Mouse (Mus musculus) testis, postnatal 14 days (tissue): Measurements from ENCODE around the gene Rasal1.

Source experiments
- DNase-seq: peaks from one replicate; pipeline ENCODE4 v3.0.0; 2021; ENCODE audit warnings: low spot score

Gene Rasal1

DNA sequence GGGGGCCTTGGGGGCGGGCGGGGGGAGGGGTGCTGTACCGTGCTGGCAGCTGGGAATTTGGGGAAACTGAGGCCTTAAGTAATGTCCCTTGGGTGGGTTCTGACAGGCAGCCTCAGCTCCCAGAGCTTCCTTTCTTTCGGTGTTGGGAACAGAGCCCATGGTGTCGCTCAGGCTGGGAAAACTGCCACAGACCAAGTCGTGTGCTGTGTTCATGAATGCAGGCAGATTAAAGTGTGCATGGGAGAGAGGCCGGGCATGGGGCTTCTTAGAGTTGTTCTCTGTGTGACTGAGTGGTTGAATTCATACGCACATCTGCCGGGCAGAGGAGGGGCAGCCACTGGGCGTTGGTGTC is 26.8 kb upstream of the Rasal1 start:
- DNase-seq = no peak

DNA sequence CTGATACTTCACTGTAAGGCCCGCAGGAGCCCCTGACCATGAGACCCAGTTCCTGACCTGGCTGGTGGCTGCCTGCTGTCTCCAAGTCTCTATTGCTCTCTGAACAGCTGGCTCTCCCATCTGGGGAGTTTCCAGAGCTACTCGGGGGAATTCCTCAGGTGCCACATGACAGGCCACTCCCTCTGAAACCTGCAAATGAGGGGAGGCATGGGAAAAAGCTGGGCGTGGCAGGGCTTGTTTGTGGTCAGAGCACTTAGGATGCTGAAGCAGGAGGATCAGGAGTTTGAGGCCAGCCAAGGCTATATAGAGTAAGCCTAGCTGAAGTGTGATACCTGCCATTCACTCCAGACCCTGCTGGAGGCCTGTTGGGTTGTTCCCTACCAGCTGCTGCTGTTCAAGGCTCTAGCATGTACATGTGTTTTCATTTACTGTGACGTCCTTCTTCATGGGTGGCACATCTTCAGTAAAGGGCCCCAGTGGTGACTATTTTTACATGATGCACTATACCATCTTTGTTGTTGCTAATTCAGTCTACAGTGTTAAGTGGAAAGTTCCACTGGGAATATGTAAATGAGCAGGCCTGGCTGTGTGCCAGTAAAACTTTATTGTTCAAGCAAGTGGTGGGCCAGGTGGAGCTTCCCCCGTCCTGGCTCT is 26.3 kb upstream of the Rasal1 start:
- DNase-seq = no peak

DNA sequence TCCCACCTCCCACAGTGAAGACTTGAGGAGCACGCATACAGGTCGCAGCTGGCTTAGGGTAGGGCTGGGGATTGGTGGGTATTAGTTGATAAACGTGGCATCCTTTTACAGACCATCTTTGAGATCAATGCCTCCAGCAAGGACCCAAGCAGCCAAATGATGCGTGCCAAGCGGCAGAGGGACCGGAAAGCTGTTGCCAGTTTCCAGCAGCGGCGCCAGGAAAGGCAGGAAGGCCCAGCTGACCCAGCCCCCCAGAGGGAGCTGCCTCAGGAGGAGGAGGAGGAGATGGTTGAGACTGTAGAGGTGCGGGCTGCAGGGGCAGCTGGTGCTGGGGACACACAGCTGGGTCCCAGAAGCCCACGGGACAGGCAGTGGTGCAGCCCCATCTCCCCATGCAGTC is 24.2 kb upstream of the Rasal1 start:
- no peak for DNase-seq

DNA sequence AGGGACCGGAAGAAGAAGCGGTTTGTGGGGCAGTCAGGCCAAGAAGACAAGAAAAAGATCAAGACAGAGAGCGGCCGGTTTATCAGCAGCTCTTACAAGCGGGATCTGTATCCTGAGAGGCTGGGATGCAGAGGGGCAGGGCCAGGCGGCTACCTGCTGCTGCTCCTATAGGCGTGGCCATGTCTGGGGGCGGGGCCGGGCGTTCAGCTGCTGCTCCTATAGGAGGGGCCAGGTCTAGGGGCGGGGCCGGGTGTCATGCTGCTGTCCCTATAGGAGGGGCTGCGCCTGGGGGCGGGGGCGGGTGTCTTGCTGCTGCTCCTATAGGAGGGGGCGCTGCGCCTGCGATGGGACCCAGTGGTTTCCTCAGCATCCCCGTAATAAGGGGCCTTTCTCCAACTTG is 22.2 kb upstream of the Rasal1 start:
- peak; percentile 87 for DNase-seq

DNA sequence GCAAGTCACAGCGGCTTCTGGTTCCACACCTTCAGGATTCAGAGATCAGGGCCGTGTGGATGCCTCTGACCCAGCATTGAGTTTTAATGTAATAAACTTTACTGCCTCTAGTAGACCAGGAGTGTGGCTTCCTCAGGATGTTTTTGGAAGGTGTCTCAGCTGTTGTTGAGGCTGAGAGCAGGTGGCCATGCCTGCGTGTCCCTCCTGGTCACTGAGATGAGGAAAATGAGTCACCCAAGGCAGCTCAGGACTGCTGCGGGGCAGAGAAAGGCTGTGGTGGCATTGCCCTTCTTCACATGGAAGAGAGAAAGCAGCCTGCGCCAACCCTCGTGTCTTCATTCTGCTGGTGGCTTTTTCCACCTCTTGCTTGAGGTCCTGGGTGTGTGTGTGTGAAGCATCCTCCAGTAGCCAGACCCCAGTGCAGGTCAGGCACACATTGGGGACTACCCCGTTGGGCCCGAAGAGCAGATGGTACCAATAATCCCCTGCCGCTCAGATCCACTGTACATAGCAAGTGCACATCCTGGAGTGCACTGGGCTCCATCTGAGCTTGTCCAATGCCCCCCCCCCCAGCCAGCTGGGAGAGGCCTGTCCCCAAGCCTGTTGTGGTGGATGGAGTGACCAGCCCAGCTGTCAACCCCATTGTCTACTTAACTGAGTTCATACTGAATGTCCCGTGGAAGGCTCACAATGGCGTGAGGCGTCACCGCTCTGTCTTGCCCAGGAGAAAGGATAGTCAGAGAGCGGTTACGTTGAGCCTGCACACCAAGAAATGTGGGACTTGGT is 20.9 kb upstream of the Rasal1 start:
- DNase-seq = no peak

DNA sequence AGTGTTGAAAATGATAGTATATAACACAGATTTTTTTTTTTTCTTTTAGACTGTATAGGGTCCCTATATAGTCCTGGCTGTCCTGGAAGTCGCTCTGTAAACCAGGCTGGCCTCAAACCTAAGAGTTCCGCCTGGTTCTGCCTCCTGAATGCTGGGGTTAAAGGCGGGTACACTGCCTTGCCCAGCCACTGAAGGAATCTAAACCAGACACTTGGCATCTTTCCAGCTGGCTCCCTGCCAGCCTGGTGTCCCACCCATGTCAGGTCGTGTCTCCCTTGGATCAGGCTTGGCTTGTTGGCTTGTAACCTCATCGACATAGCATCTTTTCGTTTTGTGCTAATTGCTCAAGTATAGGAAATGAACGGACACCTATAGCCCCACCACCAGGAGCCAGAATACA is 20.0 kb upstream of the Rasal1 start:
- no peak for DNase-seq

DNA sequence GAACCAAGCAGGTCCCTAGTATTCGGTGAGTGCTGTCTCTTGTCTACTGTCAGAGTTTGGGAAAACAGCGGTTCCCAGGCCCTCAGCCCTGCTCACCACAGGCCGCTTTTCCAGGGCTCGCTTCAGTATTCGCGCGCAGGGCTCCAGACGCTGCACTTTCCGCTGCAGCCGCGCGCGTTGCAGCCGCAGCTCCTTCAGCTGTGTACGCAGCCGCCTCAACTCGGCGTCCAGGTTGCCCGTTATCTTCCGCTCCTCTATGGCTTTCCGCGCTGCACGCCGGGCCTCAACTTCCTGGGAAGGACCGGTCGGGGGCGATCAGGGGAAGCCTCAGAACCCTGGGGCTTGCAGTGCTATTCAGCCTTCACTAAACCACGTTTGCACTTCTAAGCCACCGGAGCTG is 17.5 kb upstream of the Rasal1 start:
- DNase-seq = no peak

DNA sequence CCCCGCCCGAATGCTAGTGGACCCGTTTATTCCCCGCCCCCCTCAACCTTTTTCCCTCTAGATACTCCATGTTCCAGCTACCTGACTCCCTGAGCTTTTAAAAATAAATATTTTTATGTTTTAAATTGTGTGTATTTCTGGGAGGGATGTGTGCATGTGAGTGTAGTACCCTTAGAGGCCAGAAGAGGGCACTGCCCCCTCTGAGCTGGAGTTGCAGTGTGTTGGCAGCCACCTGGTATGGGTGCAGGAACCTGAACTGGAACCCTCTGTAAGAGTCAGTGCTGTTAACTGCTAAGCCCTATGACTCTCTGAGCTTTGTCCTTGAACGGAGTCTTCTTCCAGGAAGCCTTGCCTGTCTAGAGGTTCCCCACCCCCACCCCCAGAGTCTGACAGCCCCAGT is 16.7 kb upstream of the Rasal1 start:
- no peak for DNase-seq

DNA sequence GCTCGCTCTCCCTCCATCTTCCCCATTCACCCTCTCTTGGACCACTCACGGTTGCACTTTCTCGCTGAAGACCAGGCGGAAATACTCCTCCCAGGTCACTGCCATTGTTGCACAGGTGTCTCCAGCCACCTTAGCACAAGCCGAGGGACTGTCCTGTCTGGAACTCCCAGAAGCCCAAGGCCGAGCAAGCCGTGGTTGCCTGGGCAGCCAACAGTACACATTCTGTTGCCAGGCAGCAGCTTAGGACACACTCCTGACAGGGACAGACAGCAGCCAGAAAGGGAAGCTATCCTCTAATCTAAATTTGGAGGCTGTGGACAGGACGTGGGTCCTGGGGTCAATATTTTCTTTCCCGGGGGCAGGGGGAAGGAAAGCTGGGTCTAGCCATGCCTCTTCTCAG is 14.5 kb upstream of the Rasal1 start, which contains the start of gene Cfap73:
Cfap73 (minus strand) TSS at position 105 of the 400 bp plus-strand sequence.
- no peak for DNase-seq

DNA sequence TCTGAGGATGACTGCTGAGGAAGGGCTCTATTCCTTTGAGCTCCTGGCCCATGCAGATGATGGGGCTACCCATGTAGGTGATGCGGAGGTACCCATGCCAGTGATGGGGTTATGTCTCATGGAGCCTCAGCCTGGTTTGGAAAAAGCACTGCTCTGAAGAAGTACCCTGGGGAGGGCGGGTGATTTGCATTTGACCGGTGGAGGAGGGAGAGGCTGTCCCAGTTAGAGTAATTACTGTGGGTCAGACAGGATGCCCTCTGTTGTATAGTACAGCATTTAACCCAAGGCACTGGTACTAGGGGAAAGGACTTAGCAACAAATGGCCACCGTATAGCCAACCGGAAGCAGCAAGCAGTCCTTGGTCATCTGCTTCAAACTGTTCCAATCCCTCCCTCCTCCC is 13.8 kb upstream of the Rasal1 start:
- no peak for DNase-seq

DNA sequence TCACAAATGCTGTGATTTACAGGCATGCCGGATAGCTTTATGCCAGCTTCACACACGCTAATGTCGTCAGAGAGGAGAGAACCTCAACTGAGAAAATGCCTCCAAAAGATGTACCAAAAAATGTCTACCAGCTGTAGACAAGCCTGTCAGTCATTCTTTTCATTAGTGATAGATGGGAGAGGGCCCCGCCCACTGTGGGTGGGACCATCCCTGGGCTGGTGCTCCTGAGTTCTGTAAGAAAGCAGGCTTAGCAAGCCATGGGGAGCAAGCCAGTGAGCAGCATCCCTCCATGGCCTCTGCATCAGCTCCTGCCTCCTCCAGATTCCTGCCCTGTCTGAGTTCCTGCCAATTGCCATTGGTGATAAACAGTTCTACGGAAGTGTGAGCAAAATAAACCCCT is 13.0 kb upstream of the Rasal1 start:
- no peak for DNase-seq

DNA sequence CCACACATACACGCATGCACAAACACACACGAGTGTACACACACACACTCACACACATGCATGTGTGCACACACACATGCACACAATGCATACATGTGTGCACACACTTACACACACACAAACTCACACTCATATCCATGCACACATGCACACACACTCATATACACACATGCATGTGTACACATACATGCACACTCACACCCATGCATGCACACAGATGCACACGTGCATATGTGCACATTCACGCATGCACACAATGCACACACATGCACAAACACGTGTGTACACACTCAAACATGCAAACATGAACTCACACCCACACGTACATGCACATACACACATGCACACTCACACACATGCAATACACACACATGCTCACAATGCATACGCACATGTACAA is 8.5 kb upstream of the Rasal1 start:
- no peak for DNase-seq

DNA sequence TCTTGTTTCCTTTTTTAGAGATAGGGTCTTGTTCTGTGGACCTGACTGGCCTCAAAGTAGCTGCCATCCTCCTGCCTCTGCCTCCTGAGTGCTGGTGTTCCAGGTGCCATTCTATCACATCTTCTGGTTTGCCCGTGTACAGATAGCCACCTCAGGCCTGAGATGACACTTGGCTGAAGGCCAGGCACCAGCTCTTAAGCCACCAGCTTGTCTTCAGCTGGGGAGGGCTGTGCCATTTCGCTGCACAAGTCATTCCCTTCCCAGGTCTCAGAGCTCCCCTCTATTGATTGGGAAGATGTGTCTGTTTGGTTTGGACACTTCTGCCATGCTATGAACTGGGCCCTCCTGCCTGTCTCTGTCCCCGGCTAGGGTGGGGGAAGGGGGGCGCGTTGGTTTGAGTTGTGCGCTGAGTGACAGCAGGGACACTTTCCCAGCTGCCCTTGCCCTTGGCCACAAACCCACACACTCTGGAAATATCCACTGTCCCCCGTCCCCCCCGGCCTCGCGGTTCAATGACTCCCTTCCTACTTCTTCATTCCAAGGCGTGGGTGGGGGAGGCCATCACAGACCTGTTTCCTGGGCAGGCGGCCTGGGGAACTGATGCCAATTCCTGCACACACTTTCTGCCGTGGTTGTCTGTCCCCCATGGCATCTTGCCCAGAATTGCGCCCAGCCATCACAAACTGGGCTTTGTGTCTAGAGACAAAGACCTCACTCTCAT is 5.1 kb upstream of the Rasal1 start:
- DNase-seq = peak; percentile 76

DNA sequence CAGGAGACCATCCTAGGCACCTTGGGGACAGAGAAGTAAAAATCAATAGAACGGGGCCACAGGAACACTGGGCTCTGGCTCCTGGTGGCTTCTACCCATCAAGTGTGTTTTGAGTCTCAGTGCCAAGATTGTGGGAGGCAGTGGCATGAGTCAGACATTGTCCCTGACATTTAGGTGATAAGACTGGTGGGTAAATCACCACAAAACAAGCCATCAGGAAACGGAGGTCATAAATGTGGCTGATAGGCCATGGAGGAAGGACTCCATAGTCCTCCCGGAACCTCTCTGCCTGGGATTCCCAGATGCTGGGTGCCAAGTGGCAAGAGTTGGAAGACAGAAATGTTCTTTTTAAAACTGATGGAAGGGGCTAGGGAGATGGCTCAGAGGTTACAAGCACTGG is 4.4 kb upstream of the Rasal1 start:
- DNase-seq = no peak

DNA sequence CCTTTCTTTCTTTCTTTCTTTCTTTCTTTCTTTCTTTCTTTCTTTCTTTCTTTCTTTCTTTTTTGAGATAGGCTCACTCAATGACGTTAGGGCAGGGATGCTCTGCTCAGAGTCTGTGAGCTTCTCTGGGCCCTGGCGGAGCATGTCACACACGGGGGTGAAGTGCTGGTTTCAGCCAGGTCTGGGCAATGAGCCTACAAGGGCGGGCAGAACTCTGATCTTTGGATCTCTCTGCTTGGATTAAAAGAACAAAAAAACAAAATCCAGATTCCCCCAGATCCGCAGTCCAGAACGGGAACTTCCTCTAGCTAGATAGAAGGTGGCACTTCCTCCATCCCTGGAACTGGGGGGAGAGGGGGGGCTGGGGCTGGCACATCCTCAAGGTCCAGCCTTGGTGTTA is 2.8 kb upstream of the Rasal1 start:
- DNase-seq = no peak

DNA sequence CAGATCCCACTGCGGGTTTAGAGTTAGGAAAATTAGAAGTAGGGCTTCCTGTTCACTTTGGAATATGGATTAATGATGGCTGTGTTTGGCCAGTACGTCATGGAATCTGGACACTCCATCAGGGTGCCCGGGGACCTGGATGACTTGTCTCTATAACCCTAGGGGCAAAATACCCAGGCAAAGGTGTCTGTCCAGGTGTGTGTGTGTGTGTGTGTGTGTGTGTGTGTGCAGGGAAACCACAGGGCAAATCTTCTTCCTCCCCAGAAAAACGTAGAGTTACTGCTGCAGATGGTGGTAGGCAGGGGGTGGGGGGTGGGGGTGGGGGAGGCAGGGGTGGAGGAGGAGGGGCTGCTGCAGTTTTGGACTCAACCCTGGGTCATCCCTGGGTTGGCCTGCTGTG is 1.3 kb upstream of the Rasal1 start:
- DNase-seq = no peak

DNA sequence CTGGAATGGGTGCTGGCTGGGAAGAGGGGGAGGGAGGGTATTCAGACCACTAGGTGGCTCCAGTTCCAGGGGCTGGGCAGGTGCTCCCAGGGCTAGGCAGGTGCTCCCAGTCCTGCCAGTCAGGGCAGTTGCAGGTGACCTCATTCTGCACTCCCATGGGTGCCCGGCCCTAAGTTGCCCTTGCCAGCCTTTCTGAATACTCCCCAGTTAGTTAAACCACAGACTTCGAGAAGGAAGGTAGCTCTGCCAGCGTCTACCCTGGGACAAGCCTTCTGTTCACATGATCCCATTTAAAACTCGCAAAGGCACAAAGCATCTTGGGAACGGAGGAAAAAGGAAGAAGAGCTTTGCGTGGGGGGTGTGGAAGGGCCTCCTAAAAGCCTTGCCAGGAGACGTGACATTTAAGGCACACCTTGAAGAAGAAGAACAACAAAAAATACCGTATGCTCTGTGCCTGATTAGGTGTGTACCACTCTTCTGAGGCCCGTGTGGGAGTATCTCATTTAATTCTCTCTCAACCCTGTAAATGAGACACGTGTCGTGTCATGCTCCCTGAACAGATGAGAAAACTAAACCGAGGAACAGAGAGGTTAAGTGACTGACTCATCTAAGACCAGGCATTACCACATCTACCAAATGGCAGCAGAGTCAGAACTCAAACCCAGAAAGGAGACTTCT is 659 bp upstream of the Rasal1 start:
- no peak for DNase-seq

DNA sequence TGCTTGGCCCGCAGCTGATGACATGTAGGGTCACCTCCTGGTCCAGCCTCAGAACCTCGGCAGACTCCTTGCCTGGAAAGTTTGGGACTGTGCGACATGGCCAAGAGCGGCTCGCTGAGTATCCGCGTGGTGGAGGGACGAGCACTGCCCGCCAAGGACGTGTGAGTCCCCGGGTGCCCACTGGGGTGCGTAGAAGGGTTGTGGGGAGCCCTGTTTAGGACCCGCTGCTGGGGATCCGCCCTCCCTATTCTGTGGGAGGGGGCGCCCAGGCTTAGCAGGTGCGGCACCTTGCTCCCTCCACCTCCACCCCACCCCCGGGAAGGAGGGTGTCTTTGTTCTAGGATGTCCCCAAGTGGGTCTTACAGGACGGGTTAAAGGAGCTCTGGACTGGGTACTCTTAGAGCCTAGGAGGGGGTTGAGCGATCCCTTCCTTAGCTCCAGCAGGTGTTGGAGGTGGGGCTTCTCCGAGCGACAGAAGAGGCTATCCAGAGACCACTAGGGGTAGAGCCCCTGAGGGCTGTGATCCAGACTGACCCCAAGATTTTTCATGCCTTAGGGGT is 842 bp downstream of the Rasal1 start:
- DNase-seq = no peak

DNA sequence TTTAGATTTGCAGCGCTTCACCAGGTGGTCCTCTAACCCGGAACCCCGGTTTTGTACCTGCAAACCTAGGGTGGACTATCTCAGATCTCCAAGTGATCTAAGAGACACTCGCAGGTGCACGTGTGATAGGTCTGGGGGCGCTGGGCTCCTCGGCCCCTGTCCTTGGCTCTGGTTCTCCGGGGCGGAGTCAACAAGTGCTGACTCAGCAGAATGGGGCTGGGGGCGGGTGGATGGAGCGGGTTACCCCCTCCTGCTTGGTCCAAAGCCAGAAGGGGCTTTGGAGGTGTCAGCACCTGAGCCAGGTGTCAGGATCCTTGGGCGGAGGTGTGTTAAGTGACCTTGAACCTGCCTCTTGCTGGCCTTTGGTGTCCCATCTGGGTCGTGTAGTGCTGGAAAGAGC is 1.3 kb downstream of the Rasal1 start:
- no peak for DNase-seq

DNA sequence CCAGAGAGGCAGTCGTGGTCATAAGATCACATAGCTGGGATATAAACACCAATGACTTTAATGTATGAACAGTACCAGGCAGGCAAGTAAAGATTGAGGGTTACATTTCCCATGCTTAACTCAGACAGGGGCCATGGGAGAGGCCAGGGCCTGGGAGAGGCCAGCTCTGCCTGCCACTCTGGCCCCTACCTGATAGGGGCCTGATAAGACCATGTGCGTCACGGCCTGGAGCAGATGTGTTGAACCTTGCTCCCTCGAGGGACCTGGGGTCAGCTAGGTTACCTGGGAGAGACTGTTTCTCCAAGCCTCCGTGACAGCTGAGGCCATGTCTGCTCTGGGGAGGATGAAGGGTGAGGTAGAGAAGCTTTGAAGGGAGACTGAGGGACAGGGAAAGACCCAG is 2.6 kb downstream of the Rasal1 start:
- DNase-seq = no peak

DNA sequence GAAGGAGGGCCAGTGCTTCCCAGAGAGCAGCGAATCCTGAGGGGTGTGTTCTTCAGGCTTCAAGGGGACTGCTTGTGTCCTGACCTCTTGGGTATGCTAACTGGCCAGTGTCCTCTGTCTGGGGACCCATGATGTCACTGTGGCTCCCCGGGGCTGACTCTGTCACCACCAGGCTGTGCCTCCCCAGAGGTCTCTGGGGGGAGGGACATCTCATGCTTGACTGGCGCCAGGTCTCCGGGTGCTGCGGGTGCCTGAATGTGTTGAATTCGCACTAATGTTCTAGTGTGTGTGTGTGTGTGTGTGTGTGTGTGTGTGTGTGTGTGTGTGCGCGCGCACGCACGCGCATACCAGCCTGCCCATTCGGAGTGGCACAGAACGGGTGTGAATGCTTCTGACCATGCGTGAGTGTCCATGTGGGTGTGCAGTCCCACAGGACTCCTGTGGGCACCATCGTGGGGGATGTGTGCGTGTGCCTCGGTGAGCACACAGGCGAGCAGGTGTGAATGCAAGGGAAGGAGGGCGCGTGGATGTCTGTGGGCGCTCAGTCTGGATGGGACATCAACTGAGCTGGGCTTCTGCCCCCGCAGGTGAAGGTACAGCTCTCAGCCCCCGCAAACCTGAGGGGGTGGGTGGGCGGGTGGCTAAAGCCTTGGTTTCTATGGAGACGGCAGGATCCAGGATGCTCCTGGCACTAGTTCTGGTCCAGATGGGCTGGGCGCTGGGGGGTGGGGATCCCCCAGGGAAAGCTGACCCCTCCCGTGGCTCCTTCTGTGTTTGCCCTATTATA is 4.5 kb downstream of the Rasal1 start:
- DNase-seq = no peak

DNA sequence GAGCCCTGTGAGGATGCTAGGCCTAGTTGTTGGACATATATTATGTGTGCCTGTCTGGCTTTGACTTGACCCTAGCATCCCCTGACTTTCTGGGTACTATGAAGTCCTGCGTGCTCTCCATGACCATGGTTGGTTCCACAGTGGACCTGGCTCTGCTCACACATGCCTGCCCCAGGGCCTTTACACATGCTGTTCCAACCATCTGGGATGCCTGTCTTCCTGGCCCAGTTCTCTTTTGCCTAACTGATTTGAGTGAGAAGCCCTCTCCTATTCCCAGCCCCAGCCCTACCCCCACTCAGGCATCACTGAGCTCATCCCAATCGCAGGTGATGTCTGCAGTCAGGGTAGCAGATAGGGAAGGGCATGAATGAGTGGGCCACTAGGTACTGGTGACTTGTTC is 5.3 kb downstream of the Rasal1 start:
- no peak for DNase-seq
